Mouse (Mus musculus) lung, adult 2 months (tissue): ENCODE data around the gene Cep112.

Source experiments
- CTCF ChIP-seq: fragments of 200-500 bp; IDR thresholded peaks from 2 replicates; pipeline ENCODE4 v1.5.1; 2011; ENCODE audit warnings: mild to moderate bottlenecking, low read length, control low read depth; ENCODE audit not compliant: insufficient read depth
- POLR2A ChIP-seq: fragments of 200-500 bp; IDR thresholded peaks from 2 replicates; pipeline ENCODE4 v1.6.1; 2011; ENCODE audit warnings: low read depth, mild to moderate bottlenecking, control low read depth, low read length, borderline replicate concordance; ENCODE audit errors: extremely low read depth

DNA sequence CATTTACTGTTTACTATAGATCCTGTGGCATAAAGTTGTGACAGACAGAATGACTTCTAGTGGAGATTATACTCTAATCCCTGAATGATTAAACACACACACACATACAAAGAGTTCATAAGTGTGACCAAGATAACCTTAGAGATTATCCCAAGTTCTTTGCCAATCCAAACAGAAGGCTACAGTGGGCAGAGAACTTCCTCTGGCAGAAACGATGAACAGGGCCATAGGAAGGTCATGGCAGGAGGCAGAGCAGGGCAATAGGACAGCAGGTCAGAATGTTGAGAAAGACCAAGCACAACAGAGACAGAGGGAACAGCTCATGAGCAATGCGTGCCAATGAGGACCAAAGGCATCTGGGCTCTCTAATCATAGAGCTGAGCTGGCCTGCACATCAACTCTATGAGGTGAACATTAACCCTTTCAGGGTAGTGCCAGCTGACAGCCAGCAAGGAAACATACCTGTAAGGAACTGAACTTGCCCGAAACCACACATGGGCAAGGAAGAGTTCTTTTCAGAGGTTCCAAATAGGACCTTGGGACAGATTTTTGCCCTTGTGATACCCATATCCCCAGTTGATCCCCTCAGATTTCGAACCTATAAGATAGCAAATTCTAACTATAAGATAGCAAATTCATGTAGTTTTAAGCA is 403.5 kb downstream of the Cep112 start:
- no peak for TF ChIP-seq POLR2A
- no peak for TF ChIP-seq CTCF
